Mouse (Mus musculus): ENCODE results near the gene Ncor1. TPM values are rescaled to one million over a fixed set of nuclear protein-coding genes. Genes with fewer than 3 reads are reported as not detected.
A peak's percentile ranks its signal among the peaks of the same experiment; 100 is the strongest.

Ncor1 gene
- polyA plus RNA-seq, 1 experiment from 2014 or later, result 144 TPM

GRCm38 (mm10) chr11:62277086-62277485 lies 181.3 kb downstream of the Ncor1 start:
- H3K4me3 ChIP-seq, result no peak overlapping the region
- DNase-seq (ENCODE audit: low spot score), result no peak
- H3K9me3 ChIP-seq, result no peaks in the 10 kb centered on the region
- no peaks in the 10 kb centered on the region for H3K36me3 ChIP-seq (replicated peaks)
- H3K4me1 ChIP-seq, result peaks cover 14% of the 10 kb centered on the region
- H3K27ac ChIP-seq (replicated peaks), result no peak overlapping the region
- 55% methylated on average over 8 of the region's 8 CpGs for WGBS
- no peaks in the 10 kb centered on the region for H3K27me3 ChIP-seq (replicated peaks; ENCODE audit: low read depth, poor library complexity, severe bottlenecking)

- H3K4me1 ChIP-seq, result peaks cover 49% of the 10 kb centered on the region
- H3K36me3 ChIP-seq (replicated peaks), result peaks cover 9% of the 10 kb centered on the region; the same call in 1 of the 2 replicates
- no peaks in the 10 kb centered on the region for H3K9me3 ChIP-seq
- no peak overlapping the region for H3K27ac ChIP-seq (replicated peaks)
- no peak for DNase-seq (ENCODE audit: low spot score)
- no peak overlapping the region for H3K4me3 ChIP-seq
- H3K27me3 ChIP-seq (replicated peaks; ENCODE audit: low read depth, poor library complexity, severe bottlenecking), result no peaks in the 10 kb centered on the region
- 48% methylated on average over 5 of the region's 5 CpGs for WGBS
These were observed 187.5 kb downstream of the Ncor1 start for GRCm38 (mm10) chr11:62270851-62271250.

GRCm38 (mm10) chr11:62269097-62269496 lies 189.2 kb downstream of the Ncor1 start:
- Histone ChIP-seq H3K4me1 (peaks cover 53% of the 10 kb centered on the region), H3K36me3 (replicated peaks) (peaks cover 9% of the 10 kb centered on the region), H3K27ac (replicated peaks) (no peak overlapping the region), H3K4me3 (no peak overlapping the region), H3K9me3 (no peaks in the 10 kb centered on the region), H3K27me3 (replicated peaks; ENCODE audit: low read depth, poor library complexity, severe bottlenecking) (no peaks in the 10 kb centered on the region)
- WGBS, result 64% methylated on average over 12 of the region's 12 CpGs
- peak; percentile 41 for DNase-seq (ENCODE audit: low spot score)

GRCm38 (mm10) chr11:62268381-62268780 lies 190.0 kb downstream of the Ncor1 start:
- DNase-seq (ENCODE audit: low spot score), result no peak
- Histone ChIP-seq H3K27ac (replicated peaks) (no peak overlapping the region), H3K27me3 (replicated peaks; ENCODE audit: low read depth, poor library complexity, severe bottlenecking) (no peaks in the 10 kb centered on the region), H3K9me3 (no peaks in the 10 kb centered on the region), H3K4me1 (peaks cover 53% of the 10 kb centered on the region), H3K36me3 (replicated peaks) (peaks cover 9% of the 10 kb centered on the region), H3K4me3 (no peak overlapping the region)
- 71% methylated on average over 8 of the region's 8 CpGs for WGBS

GRCm38 (mm10) chr11:62266466-62267214 lies 191.7 kb downstream of the Ncor1 start:
- 60% methylated on average over 17 of the region's 17 CpGs for WGBS
- Histone ChIP-seq H3K36me3 (replicated peaks) (peaks cover 9% of the 10 kb centered on the region), H3K27me3 (replicated peaks; ENCODE audit: low read depth, poor library complexity, severe bottlenecking) (no peaks in the 10 kb centered on the region), H3K4me3 (no peak overlapping the region), H3K9me3 (no peaks in the 10 kb centered on the region), H3K4me1 (peaks cover 53% of the 10 kb centered on the region), H3K27ac (replicated peaks) (no peak overlapping the region; the same call in 1 of the 2 replicates)
- DNase-seq (ENCODE audit: low spot score), result no peak

Other genes with a start within 250 kb of the Ncor1 start
- gene Adora2b, start 209.6 kb downstream of the Ncor1 start, polyA plus RNA-seq (2016; fragmentation: Nextera tagmentation; extraction: Ambion mirVana), result 7.3 and 8.2 TPM in 2 replicates
- gene Zswim7, start 177.2 kb downstream of the Ncor1 start, polyA plus RNA-seq (2016; fragmentation: Nextera tagmentation; extraction: Ambion mirVana), result 18.1 and 21.7 TPM in 2 replicates
- 18.3 and 19.5 TPM in 2 replicates for gene Ttc19, start 177.1 kb downstream of the Ncor1 start, polyA plus RNA-seq (2016; fragmentation: Nextera tagmentation; extraction: Ambion mirVana)
- 14.7 and 15.9 TPM in 2 replicates for gene Pigl, start 81 bp downstream of the Ncor1 start, polyA plus RNA-seq (2016; fragmentation: Nextera tagmentation; extraction: Ambion mirVana)
- gene Cenpv, start 80.7 kb upstream of the Ncor1 start, polyA plus RNA-seq (2016; fragmentation: Nextera tagmentation; extraction: Ambion mirVana), result 23.0 and 25.4 TPM in 2 replicates
- gene Ubb, start 92.6 kb upstream of the Ncor1 start, polyA plus RNA-seq (2016; fragmentation: Nextera tagmentation; extraction: Ambion mirVana), result 3,487 and 3,558 TPM in 2 replicates
- gene Trpv2, start 115.9 kb upstream of the Ncor1 start, polyA plus RNA-seq (2016; fragmentation: Nextera tagmentation; extraction: Ambion mirVana), result 2.6 and 3.8 TPM in 2 replicates
- gene Lrrc75a, start 190.0 kb upstream of the Ncor1 start, polyA plus RNA-seq (2016; fragmentation: Nextera tagmentation; extraction: Ambion mirVana), result 11.2 and 12.9 TPM in 2 replicates
- 41.9 and 44.2 TPM in 2 replicates for gene Mmgt2, start 190.1 kb upstream of the Ncor1 start, polyA plus RNA-seq (2016; fragmentation: Nextera tagmentation; extraction: Ambion mirVana)

Measured in embryonic facial prominence, embryonic 10.5 days (tissue).